Mouse (Mus musculus) cerebellum, postnatal 4 days (tissue): ENCODE data around the gene Tecrl.

Experiments used
- DNase-seq, 2 experiments: peaks; one replicate each; pipeline ENCODE4 v3.0.0; 2022; ENCODE audit warnings: low spot score in 2 of 2, mixed read lengths in 1 of 2

Tecrl gene

GRCm38 (mm10) chr5:83354846-83355561 is at the start of gene Tecrl:
Tecrl (minus strand) TSS chr5:83355195.
- DNase-seq: no peak

GRCm38 (mm10) chr5:83385021-83385420 is 30.0 kb upstream of the Tecrl start:
- no peak for DNase-seq

- no peak for DNase-seq
These were observed 3.4 kb downstream of the Tecrl start for GRCm38 (mm10) chr5:83351615-83352014.

- DNase-seq: no peak
These were observed 15.9 kb downstream of the Tecrl start for GRCm38 (mm10) chr5:83339144-83339543.

- DNase-seq: no peak
These were observed 87.7 kb downstream of the Tecrl start for GRCm38 (mm10) chr5:83267148-83267776.

DNA sequence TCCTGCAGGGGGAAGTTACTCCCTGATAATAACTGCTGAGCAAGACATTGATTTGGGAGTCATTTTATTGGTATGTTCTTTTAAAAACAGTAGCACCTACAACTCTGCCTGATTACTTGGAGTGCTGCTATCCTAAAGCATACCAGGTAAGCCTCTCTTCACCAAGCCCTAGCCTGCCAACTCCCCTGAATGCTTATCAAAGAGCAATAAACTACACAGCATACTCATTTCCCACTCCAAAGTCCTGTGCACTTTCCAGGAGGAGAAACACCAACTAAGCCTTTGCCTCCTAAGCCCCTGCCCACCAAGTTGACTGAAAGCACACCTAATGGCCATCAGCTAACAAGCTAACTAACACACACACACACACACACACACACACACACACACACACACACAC is 94.9 kb downstream of the Tecrl start:
- no peak for DNase-seq

GRCm38 (mm10) chr5:83254141-83254540 is 100.9 kb downstream of the Tecrl start:
- no peak for DNase-seq

GRCm38 (mm10) chr5:83238848-83239452 is 116.0 kb downstream of the Tecrl start:
- DNase-seq: no peak
